Mouse (Mus musculus) intestine, embryonic 15.5 days (tissue): Measurements from ENCODE around the gene Btbd9. TPM values are rescaled to one million over a fixed set of nuclear protein-coding genes. Genes with fewer than 3 reads are reported as not detected.

Experiments used
- ATAC-seq: fragments of 200-750 bp; cut with Nextera tagmentation; 2 replicates; pipeline ENCODE4 v1.8.0; 2017; ENCODE audit warnings: moderate TSS enrichment, moderate library complexity
- H3K27ac ChIP-seq: fragments of 300-500 bp; sonication (generic); 2 replicates; pipeline ENCODE4 v1.5.1; 2015; ENCODE audit warnings: mild to moderate bottlenecking, inconsistent platforms
- H3K27me3 ChIP-seq: fragments of 300-500 bp; sonication (generic); replicated peaks from 2 replicates; pipeline ENCODE4 v1.6.1; 2015; ENCODE audit warnings: inconsistent platforms
- H3K36me3 ChIP-seq: fragments of 300-500 bp; sonication (generic); 2 replicates; pipeline ENCODE4 v1.6.1; 2015; ENCODE audit warnings: inconsistent platforms
- H3K4me1 ChIP-seq: fragments of 300-500 bp; sonication (generic); replicated peaks from 2 replicates; pipeline ENCODE4 v1.6.1; 2015; ENCODE audit warnings: inconsistent platforms
- H3K4me2 ChIP-seq: fragments of 300-500 bp; sonication (generic); replicated peaks from 2 replicates; pipeline ENCODE4 v1.6.1; 2015; ENCODE audit warnings: mild to moderate bottlenecking, inconsistent platforms
- H3K4me3 ChIP-seq: fragments of 300-500 bp; sonication (generic); replicated peaks from 2 replicates; pipeline ENCODE4 v1.5.1; 2015; ENCODE audit warnings: inconsistent platforms
- H3K9ac ChIP-seq: fragments of 300-500 bp; sonication (generic); 2 replicates; pipeline ENCODE4 v1.6.1; 2015; ENCODE audit warnings: inconsistent platforms
- H3K9me3 ChIP-seq: fragments of 300-500 bp; sonication (generic); 2 replicates; pipeline ENCODE4 v1.6.1; 2016; ENCODE audit warnings: inconsistent platforms
- WGBS: fragments of 180-500 bp; shearing (Covaris S2); methylation state at CpG from one replicate; pipeline ENCODE4 v1.1.7; 2015; 5-methylcytosine and 5-hydroxymethylcytosine counted together
- polyA plus RNA-seq: library from polyadenylated mRNA; unstranded; fragments of >200 nt; fragmentation: Nextera tagmentation; extraction: Ambion mirVana; gene quantifications from 2 replicates; pipeline ENCODE4 v1.2.1, GENCODE M21; 2015

Gene Btbd9
- polyA plus RNA-seq, 1 experiment from 2014 or later: 52.8 TPM

GRCm38 (mm10) chr17:30205062-30205825, 371.0 kb downstream of the Btbd9 start:
- Histone ChIP-seq H3K4me3 (no peak overlapping the region), H3K9ac (no peak overlapping the region), H3K9me3 (no peaks in the 10 kb centered on the region), H3K27me3 (no peaks in the 10 kb centered on the region), H3K36me3 (peaks cover 11% of the 10 kb centered on the region; the same call in 1 of the 2 replicates), H3K27ac (no peak overlapping the region), H3K4me2 (no peak overlapping the region), H3K4me1 (peaks cover 14% of the 10 kb centered on the region)
- ATAC-seq: no peak
- 91% methylated on average over 17 of the region's 17 CpGs for whole genome bisulfite sequencing

- Histone ChIP-seq H3K9ac (no peak overlapping the region), H3K9me3 (no peaks in the 10 kb centered on the region), H3K4me2 (no peak overlapping the region), H3K27me3 (no peaks in the 10 kb centered on the region), H3K27ac (no peak overlapping the region), H3K4me3 (no peak overlapping the region), H3K4me1 (peaks cover 33% of the 10 kb centered on the region), H3K36me3 (no peaks in the 10 kb centered on the region)
- WGBS: 70% methylated on average over 4 of the region's 4 CpGs
- no peak for ATAC-seq
Measured at GRCm38 (mm10) chr17:30200283-30200682, 376.0 kb downstream of the Btbd9 start.

DNA sequence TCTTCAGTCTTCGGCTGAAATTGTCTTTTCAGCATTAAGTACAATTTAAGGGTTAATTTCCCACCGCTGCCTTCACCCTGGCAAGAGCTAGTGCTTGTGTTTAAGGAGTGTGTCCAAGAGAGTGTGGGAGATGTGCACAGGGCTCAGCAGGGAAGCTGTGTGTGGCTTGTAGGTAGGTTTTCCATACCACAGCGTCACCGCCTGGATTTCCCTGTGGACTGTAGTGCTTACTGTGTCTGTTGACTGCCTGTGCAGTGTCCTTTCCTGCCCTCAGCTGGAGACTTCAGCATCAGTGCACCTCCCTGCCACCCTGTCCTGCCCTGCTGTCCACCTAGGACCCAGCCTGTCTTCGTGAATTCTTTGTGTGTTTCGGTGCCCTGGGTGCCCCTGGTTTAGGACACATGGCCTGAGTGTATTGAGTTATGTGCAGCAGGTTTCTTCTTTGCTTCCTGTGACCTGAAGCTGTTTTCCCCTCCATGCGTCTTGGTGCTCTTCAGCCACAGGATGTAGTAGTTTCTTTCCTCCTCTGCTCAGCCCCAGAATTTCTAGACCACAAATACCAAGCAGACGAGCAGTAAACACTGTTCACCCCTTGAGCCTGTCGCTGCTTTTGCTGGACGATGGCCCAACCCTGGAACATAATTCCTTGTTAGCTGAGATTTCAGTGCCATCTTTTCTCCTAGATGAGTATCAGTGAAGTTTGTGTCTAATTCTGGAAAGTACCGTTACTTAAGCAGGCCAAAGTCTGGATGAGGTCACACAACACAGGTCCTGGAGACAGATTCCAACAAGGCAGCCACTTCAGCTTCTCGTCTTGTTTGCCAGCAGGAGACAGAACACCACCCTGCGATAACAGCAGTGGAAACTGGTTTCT, 376.7 kb downstream of the Btbd9 start:
- Histone ChIP-seq H3K9me3 (no peaks in the 10 kb centered on the region), H3K4me3 (no peak overlapping the region), H3K9ac (no peak overlapping the region), H3K4me1 (peaks cover 35% of the 10 kb centered on the region), H3K36me3 (no peaks in the 10 kb centered on the region), H3K27ac (no peak overlapping the region), H3K27me3 (no peaks in the 10 kb centered on the region), H3K4me2 (no peak overlapping the region)
- WGBS: 57% methylated on average over 13 of the region's 13 CpGs
- ATAC-seq: no peak

DNA sequence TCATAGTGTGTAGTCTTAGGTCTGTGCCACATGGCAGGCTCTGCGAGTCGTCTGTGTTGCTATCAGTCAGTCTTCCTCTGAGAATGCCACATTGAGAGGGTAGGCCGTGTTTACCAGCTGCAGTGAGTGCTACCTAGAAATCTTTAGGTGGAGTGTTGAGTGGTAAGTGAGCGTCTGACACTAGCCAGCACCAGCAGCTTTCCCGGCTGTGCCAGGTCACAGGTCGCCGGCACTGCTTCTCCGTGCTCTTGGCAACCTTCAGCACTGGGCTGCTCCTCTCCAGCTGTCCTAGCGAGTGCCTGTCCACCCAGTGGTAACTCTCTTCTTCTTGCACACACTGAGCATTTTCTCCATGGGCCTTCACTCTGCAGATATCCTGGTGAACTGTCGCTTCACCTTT, 377.9 kb downstream of the Btbd9 start:
- ATAC-seq: no peak
- H3K4me1 ChIP-seq: peaks cover 26% of the 10 kb centered on the region

DNA sequence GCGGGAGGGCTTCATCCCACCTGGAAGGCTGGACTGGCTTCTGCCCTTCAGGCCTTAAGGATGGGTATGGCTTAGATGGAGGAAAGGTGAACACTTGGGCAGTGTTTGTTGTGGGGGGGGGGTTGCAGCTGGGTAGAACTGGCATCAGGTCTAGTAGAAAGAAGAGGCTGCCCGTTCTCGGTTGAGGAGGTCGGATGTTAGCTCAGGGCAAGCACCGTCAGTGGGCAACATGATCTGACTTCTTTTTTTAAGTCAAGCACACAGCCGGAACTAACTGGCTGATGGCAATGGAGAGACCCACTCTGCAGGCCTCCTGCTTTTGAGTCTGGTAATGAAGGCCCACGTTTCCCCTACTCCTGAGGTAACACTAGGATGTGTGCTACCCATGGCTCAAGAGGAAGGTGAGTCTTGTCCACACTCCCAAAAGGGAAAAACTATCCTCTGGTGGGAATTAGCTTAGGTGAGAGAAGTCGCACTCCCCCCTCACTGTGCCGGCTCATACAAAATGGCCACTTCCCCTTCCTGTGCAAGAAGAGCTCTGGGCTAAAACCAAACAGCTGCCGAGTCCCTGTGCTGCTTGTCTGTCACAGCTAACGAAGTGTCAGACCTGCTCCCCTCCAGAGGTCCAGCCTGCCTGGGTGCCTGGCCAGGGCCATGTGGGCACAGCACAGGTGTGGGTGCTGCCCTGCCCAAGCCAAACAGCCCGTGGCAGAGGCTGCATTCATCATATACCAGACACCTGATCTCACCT, 378.8 kb downstream of the Btbd9 start:
- H3K36me3 ChIP-seq: 0 out of 2 replicates have a peak, but pooled peaks cover 4% of the 10 kb centered on the region
- no peaks in the 10 kb centered on the region for H3K9me3 ChIP-seq
- H3K4me2 ChIP-seq: no peak overlapping the region
- H3K27ac ChIP-seq: no peak overlapping the region
- 69% methylated on average over 12 of the region's 12 CpGs for WGBS
- H3K27me3 ChIP-seq: no peaks in the 10 kb centered on the region
- peaks cover 23% of the 10 kb centered on the region for H3K4me1 ChIP-seq
- peak; percentile 30; the same call in 1 of the 2 replicates for ATAC-seq
- H3K4me3 ChIP-seq: no peak overlapping the region
- no peak overlapping the region for H3K9ac ChIP-seq

More for the DNA sequence above, 377.9 kb downstream of the Btbd9 start:
- no peak overlapping the region for H3K4me3 ChIP-seq
- no peak overlapping the region for H3K4me2 ChIP-seq
- no peak overlapping the region for H3K27ac ChIP-seq
- H3K9me3 ChIP-seq: no peaks in the 10 kb centered on the region
- H3K9ac ChIP-seq: no peak overlapping the region
- WGBS: 71% methylated on average over 10 of the region's 10 CpGs
- no peaks in the 10 kb centered on the region for H3K36me3 ChIP-seq
- H3K27me3 ChIP-seq: no peaks in the 10 kb centered on the region

GRCm38 (mm10) chr17:30196401-30197279, 379.6 kb downstream of the Btbd9 start:
- Histone ChIP-seq H3K4me3 (no peak overlapping the region), H3K36me3 (0 out of 2 replicates have a peak, but pooled peaks cover 4% of the 10 kb centered on the region), H3K27me3 (no peaks in the 10 kb centered on the region), H3K4me2 (no peak overlapping the region), H3K9me3 (no peaks in the 10 kb centered on the region), H3K4me1 (peaks cover 23% of the 10 kb centered on the region), H3K9ac (no peak overlapping the region), H3K27ac (no peak overlapping the region)
- WGBS: 79% methylated on average over 17 of the region's 17 CpGs
- no peak; the same call in 1 of the 2 replicates for ATAC-seq

DNA sequence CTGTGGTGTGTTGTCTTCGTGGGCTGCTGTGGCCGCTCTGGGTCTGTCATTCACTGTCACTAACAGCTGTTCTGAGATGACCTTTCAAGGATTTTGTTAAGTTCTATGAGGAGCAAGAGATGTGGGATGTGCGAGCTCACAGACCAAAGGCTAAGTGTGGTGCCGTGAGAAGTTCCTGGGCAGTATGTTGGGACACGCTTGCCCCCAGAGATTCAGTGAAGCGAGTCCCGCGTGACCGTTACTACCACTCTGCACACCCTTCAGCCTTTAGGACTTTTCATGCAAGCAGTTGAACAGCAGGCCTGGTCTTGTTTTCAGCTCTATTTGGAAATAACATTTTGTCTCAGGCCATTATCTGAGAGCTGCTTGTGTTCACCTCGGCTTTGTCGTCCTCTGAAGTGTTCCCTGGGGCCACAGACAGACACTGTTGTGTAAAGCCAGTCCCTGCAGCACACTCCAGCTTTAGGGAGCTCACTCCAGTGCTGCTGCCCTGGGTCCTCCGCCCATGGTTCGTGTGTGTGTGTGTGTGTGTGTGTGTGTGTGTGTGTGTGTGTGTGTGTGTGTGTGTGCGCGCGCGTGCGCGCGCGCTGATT, 380.6 kb downstream of the Btbd9 start:
- Histone ChIP-seq H3K9ac (no peak overlapping the region), H3K4me1 (peaks cover 23% of the 10 kb centered on the region), H3K4me2 (no peak overlapping the region), H3K27ac (no peak overlapping the region), H3K4me3 (no peak overlapping the region), H3K36me3 (0 out of 2 replicates have a peak, but pooled peaks cover 4% of the 10 kb centered on the region), H3K9me3 (no peaks in the 10 kb centered on the region), H3K27me3 (no peaks in the 10 kb centered on the region)
- WGBS: 88% methylated on average over 19 of the region's 21 CpGs
- no peak for ATAC-seq

- ATAC-seq: no peak
- 60% methylated on average over 11 of the region's 11 CpGs for WGBS
Measured at GRCm38 (mm10) chr17:30194629-30195445, 381.5 kb downstream of the Btbd9 start.

DNA sequence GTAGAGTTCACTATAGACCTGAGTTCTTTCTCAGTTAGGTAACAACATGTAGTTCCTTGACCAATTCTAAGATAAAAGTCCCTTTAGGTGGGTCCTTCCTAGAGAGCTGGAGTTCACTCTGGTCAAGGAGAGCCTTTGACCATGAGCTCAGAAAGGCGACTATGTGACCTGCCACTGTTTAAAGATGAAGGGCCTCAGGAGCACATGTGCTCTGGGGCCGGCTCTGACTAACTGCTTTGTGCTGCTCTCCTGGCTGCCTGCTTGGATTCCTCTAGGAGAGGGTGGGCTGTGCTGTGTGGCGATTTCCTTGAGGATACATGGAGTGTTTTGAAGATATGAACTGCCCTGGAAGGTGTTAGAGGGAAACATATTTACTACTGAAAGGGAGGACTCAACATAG, 382.2 kb downstream of the Btbd9 start:
- Histone ChIP-seq H3K27ac (no peak overlapping the region), H3K9me3 (no peaks in the 10 kb centered on the region), H3K27me3 (no peaks in the 10 kb centered on the region), H3K4me2 (no peak overlapping the region), H3K4me1 (peaks cover 12% of the 10 kb centered on the region; the same call in 1 of the 2 replicates), H3K4me3 (no peak overlapping the region), H3K36me3 (0 out of 2 replicates have a peak, but pooled peaks cover 4% of the 10 kb centered on the region), H3K9ac (no peak overlapping the region)
- ATAC-seq: no peak
- WGBS: 49% methylated on average over 3 of the region's 3 CpGs

More at GRCm38 (mm10) chr17:30194629-30195445, 381.5 kb downstream of the Btbd9 start:
- H3K4me3 ChIP-seq: no peak overlapping the region
- H3K27ac ChIP-seq: no peak overlapping the region
- H3K36me3 ChIP-seq: 0 out of 2 replicates have a peak, but pooled peaks cover 4% of the 10 kb centered on the region
- H3K4me1 ChIP-seq: peaks cover 17% of the 10 kb centered on the region
- no peak overlapping the region for H3K9ac ChIP-seq
- no peaks in the 10 kb centered on the region for H3K27me3 ChIP-seq
- H3K9me3 ChIP-seq: no peaks in the 10 kb centered on the region
- no peak overlapping the region for H3K4me2 ChIP-seq

GRCm38 (mm10) chr17:30193615-30194014, 382.7 kb downstream of the Btbd9 start:
- 0 out of 2 replicates have a peak, but pooled peaks cover 4% of the 10 kb centered on the region for H3K36me3 ChIP-seq
- no peak overlapping the region for H3K9ac ChIP-seq
- H3K27ac ChIP-seq: no peak overlapping the region
- ATAC-seq: no peak
- peaks cover 11% of the 10 kb centered on the region for H3K4me1 ChIP-seq
- H3K4me3 ChIP-seq: no peak overlapping the region
- no peaks in the 10 kb centered on the region for H3K9me3 ChIP-seq
- no peak overlapping the region for H3K4me2 ChIP-seq
- 62% methylated on average over 2 of the region's 2 CpGs for WGBS
- H3K27me3 ChIP-seq: no peaks in the 10 kb centered on the region
